Mouse (Mus musculus) MEL-GATA-1-ER (cell line): ENCODE results near the gene Ppm1a.

Experiments used
- DNase-seq: peaks from one replicate; pipeline ENCODE4 v3.0.0-alpha.2; 2012; ENCODE audit warnings: low read depth; ENCODE audit errors: extremely low read depth

Gene Ppm1a

GRCm38 (mm10) chr12:72825656-72826055 lies 68.4 kb downstream of the Ppm1a start:
- no peak for DNase-seq

- DNase-seq: no peak
Measured at GRCm38 (mm10) chr12:72828846-72829556, 71.7 kb downstream of the Ppm1a start.

GRCm38 (mm10) chr12:72829777-72830176 lies 72.5 kb downstream of the Ppm1a start:
- no peak for DNase-seq

GRCm38 (mm10) chr12:72830317-72830716 lies 73.1 kb downstream of the Ppm1a start:
- no peak for DNase-seq

GRCm38 (mm10) chr12:72831711-72832432 lies 74.6 kb downstream of the Ppm1a start:
- DNase-seq: no peak

- no peak for DNase-seq
Measured at GRCm38 (mm10) chr12:72834773-72835517, 77.7 kb downstream of the Ppm1a start.

GRCm38 (mm10) chr12:72835518-72836015 lies 78.3 kb downstream of the Ppm1a start:
- DNase-seq: no peak

GRCm38 (mm10) chr12:72837302-72837701 lies 80.0 kb downstream of the Ppm1a start:
- DNase-seq: no peak

- no peak for DNase-seq
Measured at GRCm38 (mm10) chr12:72841500-72841899, 84.2 kb downstream of the Ppm1a start.

GRCm38 (mm10) chr12:72843135-72843534 lies 85.9 kb downstream of the Ppm1a start:
- DNase-seq: no peak

GRCm38 (mm10) chr12:72843555-72843954 lies 86.3 kb downstream of the Ppm1a start:
- no peak for DNase-seq

- DNase-seq: no peak
Measured at GRCm38 (mm10) chr12:72843973-72844620, 86.8 kb downstream of the Ppm1a start.

GRCm38 (mm10) chr12:72845946-72846345 lies 88.7 kb downstream of the Ppm1a start:
- DNase-seq: no peak

- DNase-seq: peak; percentile 53
Measured at GRCm38 (mm10) chr12:72847725-72848124, 90.5 kb downstream of the Ppm1a start.
